Mouse (Mus musculus) layer of hippocampus, adult 11-12 months (tissue): ENCODE measurements around the gene Txndc5.

ENCODE experiments used
- DNase-seq: peaks from one replicate; pipeline ENCODE4 v3.0.0; 2022; ENCODE audit warnings: low spot score

Gene Txndc5

GRCm38 (mm10) chr13:38526116-38526515 lies 2.5 kb downstream of the Txndc5 start:
- DNase-seq = no peak

DNA sequence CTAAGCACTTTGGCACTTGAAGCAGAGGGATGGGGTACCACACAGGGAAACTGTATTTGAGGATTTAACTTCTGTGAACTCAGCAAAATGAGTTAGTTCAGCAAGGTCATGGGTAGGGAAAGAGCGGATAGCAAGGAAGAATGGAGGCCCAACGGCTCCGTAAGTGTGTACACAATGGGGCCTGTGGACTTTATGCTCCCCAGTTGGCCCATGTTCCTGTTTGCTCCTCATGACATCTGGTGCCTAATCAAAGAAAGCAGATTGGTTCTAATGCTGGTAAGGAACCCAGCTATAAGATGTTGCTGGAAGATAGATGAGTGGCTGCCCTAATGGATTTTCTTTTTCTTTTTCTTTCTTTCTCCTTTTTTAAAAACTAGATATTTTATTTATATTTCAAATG lies 3.4 kb downstream of the Txndc5 start:
- DNase-seq = no peak

GRCm38 (mm10) chr13:38523231-38523630 lies 5.4 kb downstream of the Txndc5 start:
- no peak for DNase-seq

GRCm38 (mm10) chr13:38522056-38522654 lies 6.5 kb downstream of the Txndc5 start:
- DNase-seq = no peak

GRCm38 (mm10) chr13:38520299-38520698 lies 8.3 kb downstream of the Txndc5 start:
- no peak for DNase-seq

DNA sequence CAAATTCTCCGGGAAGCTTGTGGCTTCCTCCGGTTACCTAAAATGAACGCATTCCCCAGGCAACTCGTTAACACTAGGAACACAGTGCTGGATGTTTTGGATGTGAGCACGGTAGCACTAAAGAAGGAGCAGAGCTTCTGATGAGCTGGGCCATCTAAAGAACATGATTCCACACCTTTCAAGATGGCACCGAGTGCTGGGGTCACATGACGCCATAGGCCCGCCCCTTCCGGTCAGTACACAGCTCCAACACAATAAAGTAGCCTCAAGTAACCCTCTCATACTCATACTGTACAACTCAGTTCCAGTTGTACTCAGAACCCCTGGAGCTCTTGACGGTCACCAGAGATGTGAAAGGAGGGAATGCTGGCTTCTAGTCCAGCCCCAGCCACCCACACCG lies 12.0 kb downstream of the Txndc5 start:
- DNase-seq = no peak

DNA sequence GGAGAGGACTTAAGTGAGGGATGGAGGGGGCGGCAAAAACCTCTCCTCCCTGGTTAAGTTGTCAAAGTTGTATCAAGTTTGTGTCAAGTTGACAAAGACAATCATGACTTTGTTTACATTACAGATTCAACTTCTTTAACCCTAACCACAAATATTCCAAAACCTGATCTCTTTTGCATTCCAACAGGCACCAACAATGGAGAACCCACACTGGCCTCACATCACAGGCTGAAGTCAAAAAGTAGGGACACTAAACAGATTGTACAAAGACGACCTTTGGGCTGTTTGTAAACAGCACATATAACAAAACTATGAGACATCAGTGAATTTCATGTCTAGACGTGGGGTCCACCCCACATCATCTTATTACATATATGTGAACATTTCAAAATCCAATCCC lies 12.8 kb downstream of the Txndc5 start:
- DNase-seq = no peak

DNA sequence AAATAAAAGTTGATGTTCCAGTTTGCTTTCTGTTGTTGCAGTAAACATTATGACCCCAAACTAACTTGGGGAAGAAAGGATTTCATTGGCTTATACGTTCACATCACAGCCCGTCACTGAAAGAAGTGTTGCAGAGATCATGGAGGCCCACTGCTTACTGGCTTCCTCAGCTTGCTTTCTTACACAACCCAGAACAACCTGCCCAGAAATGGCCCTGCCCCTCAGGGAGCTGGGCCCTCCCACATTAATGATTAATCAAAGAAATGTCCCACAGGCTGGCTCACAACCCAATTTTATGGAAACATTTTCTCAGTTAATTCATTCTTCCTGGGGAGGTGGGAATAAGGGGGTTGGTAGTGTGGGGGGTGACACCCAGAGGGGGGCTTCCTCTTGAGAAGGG lies 13.2 kb downstream of the Txndc5 start:
- no peak for DNase-seq

- DNase-seq = no peak
These were observed 14.7 kb downstream of the Txndc5 start for GRCm38 (mm10) chr13:38513921-38514320.

DNA sequence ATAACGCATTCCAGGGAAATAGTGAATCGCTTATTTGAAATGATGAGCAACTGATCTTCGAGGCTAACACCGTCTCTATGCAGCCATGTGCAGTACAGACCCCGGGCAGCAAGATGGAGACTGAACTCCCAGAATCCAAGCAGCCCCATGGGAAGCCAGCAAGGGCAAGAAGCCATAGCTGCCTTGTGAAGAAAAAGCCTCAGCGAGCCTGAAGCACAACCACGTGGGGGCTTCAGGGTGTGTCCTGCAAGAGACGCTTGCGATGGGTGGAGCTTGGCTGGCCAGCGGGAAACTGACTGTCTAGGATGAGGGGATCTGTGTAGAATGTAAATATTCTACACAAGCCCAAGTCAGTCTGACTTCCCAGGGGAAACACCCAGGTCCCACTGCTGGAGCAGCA lies 16.6 kb downstream of the Txndc5 start:
- DNase-seq = no peak

DNA sequence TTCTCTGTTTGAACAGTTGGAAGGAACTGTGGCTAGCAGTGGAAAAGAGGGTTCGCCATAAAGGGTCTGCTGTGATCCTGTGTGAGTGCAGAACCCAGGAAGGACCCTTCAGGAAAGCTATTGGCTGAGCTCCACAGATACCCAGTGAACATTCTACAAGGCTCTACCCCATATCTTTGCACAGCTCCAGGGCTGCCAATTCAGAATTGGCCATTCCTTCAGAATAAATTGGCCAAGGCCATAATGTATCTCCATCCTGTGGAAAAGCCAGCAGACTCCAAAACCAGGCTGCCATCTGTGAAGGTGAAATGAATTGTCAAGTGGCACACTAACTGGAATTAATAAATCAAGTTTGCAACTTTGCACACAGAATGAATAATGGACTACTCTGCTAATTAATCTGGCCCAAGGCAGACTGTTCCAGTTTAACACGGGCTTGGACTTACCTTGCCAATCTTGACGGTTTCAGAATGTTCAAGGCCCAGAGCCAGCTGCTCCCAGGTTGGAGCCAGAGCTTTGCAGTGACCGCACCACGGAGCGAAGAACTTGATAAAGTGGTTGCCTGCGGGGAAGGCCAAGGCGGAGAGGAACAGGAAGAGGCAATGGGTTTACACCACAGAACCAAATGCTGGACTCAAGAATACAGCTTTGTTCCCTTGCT lies 18.8 kb downstream of the Txndc5 start:
- DNase-seq = no peak

- no peak for DNase-seq
These were observed 21.7 kb downstream of the Txndc5 start for GRCm38 (mm10) chr13:38506936-38507335.

DNA sequence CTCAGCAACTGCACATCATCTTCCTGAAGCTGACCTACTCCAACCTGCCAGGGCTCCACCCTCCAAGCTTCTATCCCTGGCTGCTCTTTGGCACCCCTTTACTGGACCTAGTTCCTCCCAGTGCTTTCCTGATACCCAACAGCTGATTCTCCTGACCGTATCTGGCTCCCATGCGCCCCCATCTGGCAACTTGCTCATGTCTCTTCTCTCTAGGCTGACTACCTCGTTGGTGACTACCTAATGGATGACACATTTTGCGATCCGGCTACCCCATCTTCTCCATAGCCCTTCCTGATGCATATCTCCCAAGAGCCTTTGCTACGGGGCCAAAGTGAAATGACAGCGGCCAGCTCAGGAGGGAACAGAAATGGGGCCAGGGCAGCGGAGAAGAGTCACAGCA lies 22.3 kb downstream of the Txndc5 start:
- DNase-seq = peak; percentile 32

GRCm38 (mm10) chr13:38503137-38503849 lies 25.3 kb downstream of the Txndc5 start:
- DNase-seq = no peak

DNA sequence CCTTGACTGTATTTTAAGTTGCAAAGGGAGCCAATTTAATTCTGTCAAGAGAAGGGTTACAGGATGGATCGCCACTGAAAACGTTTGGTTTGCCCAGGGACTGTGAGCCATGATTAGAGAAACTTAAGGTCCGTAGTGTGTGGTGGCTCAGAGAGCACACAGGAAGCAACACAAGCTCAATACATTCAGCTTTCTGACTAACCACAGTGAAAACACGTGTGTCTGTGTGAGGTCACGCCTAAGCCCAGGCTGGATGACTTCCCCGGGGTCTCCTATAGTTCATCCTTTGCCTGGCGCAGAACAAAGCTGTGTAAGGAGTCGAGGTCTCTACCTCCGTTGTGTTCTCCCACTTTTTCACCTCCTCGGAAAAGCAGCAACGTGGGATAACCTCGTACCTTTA lies 27.3 kb downstream of the Txndc5 start:
- DNase-seq = no peak

DNA sequence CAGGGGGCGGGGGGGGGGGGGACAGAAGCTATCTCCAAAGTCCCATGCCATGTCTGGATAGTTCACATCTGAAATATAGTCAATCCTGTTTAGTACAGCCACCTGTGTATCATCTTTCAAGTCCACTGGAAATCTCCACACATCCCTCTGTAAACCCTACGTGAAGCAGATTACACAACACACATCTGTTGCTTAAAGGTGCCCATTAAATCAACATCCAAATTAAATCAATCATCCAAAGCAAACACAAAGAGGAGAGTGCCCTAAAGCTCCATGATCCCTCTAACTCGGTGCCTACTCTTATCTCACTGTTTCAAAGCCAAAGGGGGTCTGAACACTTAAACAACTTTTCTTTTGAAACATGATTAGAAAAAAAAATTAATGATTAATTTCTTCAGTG lies 31.9 kb downstream of the Txndc5 start:
- no peak for DNase-seq

DNA sequence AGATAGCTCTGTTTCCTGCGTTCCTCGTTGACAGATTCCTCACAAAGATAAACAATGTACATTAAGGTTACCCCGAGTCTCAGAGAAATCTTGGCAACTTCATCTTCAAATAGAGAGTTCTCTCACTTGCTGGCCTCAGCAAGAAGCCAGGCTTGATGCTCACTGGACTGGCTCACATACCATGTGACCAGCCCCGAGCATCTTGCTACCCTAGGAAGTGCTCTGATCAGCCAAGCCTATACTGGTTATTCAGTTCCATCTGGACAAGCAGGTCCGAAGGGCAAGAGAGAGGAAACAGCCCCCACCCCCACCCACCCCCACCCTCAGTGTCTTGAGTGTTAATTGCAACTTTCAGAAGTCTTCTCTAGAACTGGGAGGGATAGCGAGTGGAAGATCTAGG lies 41.9 kb downstream of the Txndc5 start:
- DNase-seq = no peak

GRCm38 (mm10) chr13:38484701-38485100 lies 43.9 kb downstream of the Txndc5 start:
- DNase-seq = no peak

DNA sequence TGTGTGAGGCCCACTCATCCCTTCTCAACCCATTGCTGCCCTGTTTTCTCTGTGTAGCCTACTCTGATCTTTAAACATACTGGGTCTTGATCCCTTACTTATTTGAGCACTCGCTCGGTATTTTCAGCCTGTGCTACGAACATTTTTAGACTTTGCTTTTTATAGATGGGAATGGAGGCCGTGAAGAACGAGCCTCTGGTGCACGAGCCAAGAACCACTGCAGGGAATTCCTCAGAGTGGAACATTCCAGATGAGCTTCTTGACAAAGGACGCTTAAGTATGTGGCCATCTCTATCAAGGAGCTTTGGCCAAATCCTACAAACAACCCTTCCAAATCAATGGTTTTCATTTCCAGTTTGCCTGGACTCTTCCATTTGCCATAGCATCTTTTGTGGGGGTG lies 47.6 kb downstream of the Txndc5 start:
- no peak for DNase-seq

DNA sequence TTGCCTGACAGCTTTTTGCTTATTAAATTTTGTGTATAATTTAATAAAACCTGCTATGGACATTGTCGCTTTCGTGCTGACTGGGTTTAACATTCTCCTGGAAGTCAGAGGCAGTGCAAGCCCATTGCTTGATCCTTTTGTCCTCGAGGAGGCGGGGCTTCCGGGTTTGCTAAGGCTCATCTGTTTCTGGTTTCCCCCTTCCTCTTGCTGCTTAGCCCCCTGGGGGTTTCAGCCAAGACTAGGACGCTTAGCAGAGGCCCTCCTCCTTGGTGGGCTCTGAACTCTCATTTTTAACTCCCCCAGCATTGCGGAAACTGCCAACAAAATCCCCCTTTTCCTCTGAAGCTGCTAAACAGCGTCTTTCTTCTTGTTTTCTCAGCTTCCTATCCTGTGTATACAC lies 51.7 kb downstream of the Txndc5 start:
- DNase-seq = no peak

GRCm38 (mm10) chr13:38473497-38473896 lies 55.1 kb downstream of the Txndc5 start:
- no peak for DNase-seq

DNA sequence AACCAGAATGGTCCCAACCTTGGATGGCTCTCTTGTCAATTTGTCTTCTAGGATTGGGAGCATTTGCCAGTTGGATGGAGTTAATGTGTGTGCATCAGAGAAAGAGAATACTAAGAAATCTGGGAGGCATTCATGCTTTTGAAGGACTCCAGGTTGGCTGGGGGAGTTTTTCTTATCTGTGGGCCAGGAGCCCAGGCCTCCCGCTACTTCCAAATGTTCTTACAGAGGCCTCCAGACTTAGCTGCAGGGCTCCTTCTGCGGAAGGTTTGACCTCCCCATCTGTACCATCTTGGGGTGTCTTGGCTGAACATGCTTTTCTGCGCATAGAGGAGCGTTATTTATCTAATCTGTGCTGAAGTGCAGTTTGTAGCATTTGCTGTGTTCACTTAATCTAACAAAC lies 56.0 kb downstream of the Txndc5 start:
- DNase-seq = no peak

GRCm38 (mm10) chr13:38470882-38471281 lies 57.7 kb downstream of the Txndc5 start:
- DNase-seq = no peak

- no peak for DNase-seq
These were observed 65.2 kb downstream of the Txndc5 start for GRCm38 (mm10) chr13:38463410-38463809.
